Mouse (Mus musculus): ENCODE results near the gene Ctsd.
A peak's percentile ranks its signal among the peaks of the same experiment; 100 is the strongest.
"Not testable (repeated sequence)": the region's sequence is repeated elsewhere in the genome, so short reads cannot be mapped to it uniquely, and the experiment has no call there.

Ctsd gene

GRCm38 (mm10) chr7:142387419-142388148, at the start of gene Ctsd:
Ctsd (minus strand) TSS chr7:142388038.
- DNase-seq (ENCODE audit: low spot score in 2 of 2), result peak; percentile 91 to 95

DNA sequence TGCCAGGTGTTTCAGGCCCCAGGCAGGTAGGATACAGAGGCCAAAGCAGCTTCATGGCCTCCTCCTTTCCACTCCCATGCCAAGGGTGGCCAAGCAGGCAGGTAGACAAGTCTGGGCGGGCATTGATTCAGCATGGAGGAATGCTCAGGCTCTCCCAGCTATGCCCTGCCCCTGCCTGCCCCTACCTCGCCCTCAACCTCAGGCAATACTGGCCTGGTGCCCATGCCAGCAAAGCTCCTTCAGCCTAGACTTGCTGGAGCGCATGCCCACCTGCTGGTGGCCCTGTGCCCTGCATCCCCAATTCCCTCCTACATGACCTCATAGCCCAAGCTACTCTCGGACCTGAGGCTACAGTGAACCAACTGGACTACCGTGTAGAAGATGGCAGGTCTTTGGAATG, 49.5 kb upstream of the Ctsd start:
- no peak for DNase-seq (ENCODE audit: low spot score in 2 of 2)

DNA sequence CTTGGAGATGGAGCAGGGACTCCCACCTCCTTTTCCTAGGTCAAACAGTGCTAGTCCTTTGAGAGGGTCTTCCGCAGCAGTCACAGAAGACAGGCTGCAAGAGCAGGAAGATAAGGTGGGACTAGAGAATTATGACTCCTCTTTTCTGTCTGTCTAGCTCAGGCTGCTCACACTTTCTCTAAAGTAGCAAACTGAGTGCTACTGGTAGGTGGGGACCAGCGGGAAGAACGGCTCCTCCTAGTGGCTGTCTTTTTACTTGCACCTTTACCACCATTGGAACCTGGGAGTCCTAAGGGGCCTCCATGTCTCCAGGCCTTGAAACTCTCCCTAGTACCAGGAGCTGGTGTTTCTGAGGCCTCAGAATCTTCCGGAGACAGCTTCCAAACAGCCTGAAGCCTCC, 47.7 kb upstream of the Ctsd start:
- peak; percentile 41 to 61 for DNase-seq (ENCODE audit: low spot score in 2 of 2)

DNA sequence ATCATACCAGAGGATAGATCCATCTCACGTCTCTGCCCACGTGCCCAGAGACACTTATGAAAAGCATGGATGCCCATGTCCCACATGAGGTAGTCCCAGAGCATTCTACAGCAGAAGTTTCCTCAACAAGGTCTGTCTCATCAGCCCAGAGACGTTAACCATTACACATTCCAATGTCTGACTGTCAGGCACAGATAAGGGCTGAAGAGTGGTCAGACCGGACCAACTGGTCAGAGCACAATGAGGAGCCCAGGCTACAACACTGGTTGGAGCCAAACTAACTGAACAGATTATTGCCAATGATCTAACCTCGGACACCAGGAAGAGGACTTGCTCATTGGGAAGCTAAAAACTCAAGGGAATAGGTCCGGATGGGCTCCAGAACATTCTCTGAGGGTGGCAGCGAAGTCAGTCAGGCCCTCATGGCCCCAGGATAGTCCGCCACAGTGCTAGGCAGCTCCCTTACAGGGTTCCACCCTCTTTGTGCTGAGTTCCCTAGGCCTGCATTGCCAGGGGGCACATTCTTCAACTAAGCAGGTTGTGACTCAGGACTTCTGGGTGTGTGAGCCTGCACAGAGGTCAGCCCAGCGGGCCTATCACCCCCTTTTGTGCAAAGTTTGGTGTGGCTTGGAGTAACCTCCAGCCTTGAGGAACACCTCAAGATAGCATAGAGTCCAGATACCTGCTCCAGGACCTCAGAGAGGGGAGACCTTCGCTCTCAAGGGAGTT, 46.5 kb upstream of the Ctsd start, which contains the start of gene Syt8:
TSS of gene Syt8 (plus strand) at position 714 of the 729 bp plus-strand sequence.
- no peak for DNase-seq (ENCODE audit: low spot score in 2 of 2)

DNA sequence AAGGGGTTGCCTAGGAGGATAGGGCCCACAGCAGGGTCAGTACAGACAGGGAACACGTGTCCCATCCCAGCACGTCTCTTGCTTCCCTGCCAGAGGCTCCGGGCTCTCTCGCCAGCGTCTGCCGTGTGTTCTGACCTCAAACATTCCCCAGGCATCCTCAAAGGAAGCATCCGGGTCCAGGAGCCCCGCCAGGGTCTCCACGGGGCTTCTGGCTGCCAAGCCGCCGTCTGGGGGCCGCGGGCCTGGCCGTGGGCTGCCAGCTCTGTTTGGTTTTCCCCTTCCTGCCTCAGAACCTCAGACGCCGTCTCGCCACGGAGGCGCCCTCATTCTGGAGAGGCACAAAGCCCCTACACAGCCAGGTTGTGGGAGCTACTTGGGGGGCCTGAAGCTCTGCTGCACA, 45.8 kb upstream of the Ctsd start:
- DNase-seq (ENCODE audit: low spot score in 2 of 2), result no peak

GRCm38 (mm10) chr7:142431106-142431505, 43.3 kb upstream of the Ctsd start:
- DNase-seq (ENCODE audit: low spot score in 2 of 2), result no peak

DNA sequence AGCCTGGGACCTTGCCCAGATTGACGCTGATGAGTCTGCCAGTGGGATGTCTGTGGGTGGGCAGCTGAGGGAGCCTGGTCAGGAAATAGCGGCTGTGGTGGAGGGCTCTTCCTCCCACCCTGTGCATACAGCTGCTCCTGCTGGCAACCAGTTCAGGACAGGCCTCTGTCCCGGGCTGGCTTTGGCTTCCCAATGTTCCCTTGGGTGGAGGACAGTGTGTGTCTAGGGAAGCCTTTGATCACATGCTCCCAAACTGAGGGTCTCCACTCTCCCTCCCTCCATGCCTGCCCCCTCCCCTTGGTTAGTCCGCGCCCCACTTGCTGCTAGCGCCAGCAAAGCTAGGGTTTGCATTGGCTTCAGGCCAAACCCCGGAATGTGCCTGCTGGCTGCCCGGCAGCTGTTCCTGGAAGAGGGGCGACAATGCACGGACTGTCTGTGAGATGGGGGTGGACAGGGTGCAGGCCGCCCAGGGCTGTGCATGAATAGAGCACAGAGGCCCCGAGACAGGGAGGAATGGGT, 42.4 kb upstream of the Ctsd start:
- DNase-seq (ENCODE audit: low spot score in 2 of 2), result peak in 1 of 2 experiments; percentile 32

- DNase-seq (ENCODE audit: low spot score in 2 of 2), result no peak
Observed at GRCm38 (mm10) chr7:142428213-142428612, 40.4 kb upstream of the Ctsd start.

GRCm38 (mm10) chr7:142425641-142426213, 37.9 kb upstream of the Ctsd start:
- no peak for DNase-seq (ENCODE audit: low spot score in 2 of 2)

- no peak for DNase-seq (ENCODE audit: low spot score in 2 of 2)
Observed at GRCm38 (mm10) chr7:142421826-142422225, 34.0 kb upstream of the Ctsd start.

DNA sequence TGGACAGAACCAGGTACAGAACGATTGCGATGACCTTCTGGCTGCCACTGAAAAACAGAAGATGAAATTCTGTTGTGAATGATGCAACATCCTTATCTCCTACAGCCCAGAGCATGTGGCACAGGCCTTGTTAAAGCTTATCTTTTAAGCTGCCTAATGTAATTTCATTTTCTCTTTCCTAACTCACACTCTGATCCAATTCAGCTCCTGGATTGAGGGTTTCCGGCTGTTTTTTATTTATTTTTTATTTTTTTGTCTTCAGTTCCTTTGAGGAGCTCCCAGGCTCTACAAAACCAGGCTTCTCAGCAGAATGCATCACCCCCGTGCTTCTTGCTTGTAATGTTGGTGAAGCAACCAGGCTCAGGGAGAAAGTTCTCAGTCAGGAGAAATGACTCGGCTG, 32.0 kb upstream of the Ctsd start:
- DNase-seq (ENCODE audit: low spot score in 2 of 2), result no peak

DNA sequence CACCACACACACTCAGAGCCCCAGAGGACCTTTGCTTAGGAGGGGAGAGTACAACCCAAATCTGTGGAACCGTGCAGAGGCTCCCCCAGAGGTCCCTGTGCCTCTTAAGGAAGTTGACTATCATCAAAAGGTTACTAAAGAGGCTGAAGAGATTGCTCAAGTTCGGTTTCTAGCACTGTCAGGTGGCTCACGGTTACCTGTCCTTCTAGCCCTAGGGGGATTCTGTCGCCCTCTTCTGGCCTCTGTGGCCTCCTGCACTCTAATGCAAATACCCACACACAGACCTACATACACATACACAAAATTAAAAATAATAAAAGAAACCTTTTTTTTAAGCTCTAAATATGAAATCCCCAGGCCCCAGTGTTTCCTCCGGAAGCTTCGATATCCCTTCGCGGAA, 30.8 kb upstream of the Ctsd start:
- no peak for DNase-seq (ENCODE audit: low spot score in 2 of 2)

- no peak for DNase-seq (ENCODE audit: low spot score in 2 of 2)
Observed at GRCm38 (mm10) chr7:142418027-142418426, 30.2 kb upstream of the Ctsd start.

DNA sequence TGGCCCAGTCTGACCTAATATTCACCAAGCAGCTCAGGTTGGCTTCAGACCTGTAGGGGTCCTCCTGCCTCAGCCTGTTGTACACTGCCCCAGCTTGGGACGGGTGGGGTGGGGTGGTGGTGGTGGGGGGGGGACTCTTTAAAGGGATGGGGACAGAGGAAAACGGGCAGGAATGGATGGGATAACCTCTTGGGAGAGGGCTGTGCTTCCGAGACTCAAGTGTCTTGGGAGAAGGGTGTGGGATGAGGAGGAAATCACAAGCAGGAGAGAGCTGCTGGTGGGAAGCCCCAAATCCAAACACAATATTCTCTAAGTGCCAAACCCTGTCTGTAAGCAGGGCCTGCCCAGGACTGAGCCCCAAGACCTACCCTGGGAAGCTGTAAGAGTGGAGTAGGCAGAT, 28.4 kb upstream of the Ctsd start:
- DNase-seq (ENCODE audit: low spot score in 2 of 2), result no peak

- DNase-seq (ENCODE audit: low spot score in 2 of 2), result no peak
Observed at GRCm38 (mm10) chr7:142415314-142415713, 27.5 kb upstream of the Ctsd start.

DNA sequence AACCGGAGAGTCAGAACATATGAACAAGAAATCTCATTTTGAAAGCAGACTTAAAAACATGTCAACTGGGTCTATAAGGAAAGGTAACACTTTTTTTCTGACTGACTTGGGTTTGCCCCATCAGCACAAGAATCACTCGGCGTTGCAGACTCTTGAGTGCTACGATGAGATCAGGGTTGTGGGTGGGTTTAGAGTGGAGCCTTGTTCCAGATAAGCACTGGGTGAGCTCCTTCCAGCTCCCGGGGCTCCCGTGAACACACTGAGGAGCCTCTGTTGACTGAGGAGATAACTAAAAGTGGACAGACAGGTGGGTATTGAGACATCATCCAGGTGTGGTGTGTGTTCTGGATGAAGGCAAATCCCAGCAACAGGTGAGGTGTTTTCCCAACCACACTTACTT, 25.4 kb upstream of the Ctsd start:
- DNase-seq (ENCODE audit: low spot score in 2 of 2), result no peak

DNA sequence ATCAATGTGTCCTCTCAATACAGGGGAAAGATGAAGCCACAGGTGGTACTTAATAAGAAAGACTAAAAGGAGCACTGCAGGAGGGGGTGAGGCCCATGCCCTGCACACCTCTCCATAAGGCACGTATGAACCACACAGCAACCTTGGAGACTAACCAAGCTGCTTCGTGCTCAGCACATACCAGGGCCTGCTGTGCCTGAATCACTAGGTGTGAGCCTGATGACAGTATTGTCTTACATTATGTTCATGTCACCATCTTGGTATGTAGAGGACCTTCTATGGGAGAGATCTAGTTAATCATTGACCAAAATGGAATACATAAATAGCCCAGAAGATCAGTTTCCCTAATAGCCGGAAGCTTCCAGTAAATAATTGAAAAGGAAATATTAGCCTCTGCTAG, 21.8 kb upstream of the Ctsd start:
- DNase-seq (ENCODE audit: low spot score in 2 of 2), result no peak

DNA sequence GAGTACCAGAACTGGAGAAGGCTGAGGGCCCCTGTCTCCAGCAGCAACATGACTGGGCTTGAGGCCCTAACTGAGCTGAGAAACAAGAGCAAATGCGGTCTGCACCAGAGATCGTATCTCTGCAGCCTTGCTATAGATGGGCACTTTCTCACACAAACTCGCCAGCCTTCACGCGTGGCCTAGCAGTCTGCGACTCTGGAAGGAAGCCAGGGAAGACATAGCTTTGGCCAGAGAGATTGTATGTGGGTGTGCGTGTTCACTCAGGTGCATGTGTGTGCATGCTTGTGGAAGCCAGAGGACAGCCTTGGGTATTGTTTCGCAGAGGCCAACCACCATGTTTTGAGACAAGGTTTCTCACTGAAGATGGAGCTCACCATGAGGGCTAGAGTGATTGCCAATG, 20.8 kb upstream of the Ctsd start:
- no peak for DNase-seq (ENCODE audit: low spot score in 2 of 2)

DNA sequence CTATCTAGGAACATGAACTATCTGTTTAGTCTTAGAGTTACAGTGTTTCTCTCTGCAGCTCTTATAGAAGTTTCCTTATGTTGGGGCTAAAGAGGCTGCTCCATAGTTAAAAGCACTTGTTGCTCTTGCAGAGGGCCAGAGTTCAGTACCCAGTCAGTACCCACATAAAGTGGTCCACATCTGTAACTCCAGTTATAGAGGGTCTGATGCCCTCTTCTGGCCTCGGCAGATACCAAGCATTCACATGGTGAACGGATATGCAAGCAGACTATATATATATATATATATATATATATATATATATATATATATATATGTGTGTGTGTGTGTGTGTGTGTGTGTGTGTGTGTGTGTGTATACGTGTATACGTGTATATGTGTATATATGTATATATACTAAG, 20.1 kb upstream of the Ctsd start:
- DNase-seq (ENCODE audit: low spot score in 2 of 2), result no peak

DNA sequence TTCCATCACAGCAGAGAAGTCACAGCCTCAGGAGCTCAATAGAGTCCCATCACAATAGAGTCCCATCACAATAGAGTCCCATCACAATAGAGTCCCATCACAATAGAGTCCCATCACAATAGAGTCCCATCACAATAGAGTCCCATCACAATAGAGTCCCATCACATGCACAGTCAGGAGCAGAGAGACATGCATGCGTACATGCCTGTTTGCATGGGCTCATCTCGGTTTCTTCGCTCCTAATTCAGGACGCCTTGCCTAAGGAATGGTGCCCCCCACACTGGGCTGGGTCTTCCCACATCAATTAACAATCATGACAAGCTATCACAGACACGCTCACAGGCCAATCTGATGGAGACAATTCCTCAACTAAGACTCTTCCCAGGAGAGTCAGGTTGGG, 17.3 kb upstream of the Ctsd start:
- not testable (repeated sequence) for DNase-seq (ENCODE audit: low spot score in 2 of 2)

- no peak for DNase-seq (ENCODE audit: low spot score in 2 of 2)
Observed at GRCm38 (mm10) chr7:142403591-142403990, 15.8 kb upstream of the Ctsd start.

GRCm38 (mm10) chr7:142400750-142401142, 12.9 kb upstream of the Ctsd start:
- DNase-seq (ENCODE audit: low spot score in 2 of 2), result no peak

Measured in frontal cortex, postnatal 25 days (tissue).